7 mouse cellular contexts compared by ENCODE assay signal in genomic region chr8:123805718-123806373, GRCm38 (mm10). TPM values are rescaled to one million over a fixed set of nuclear protein-coding genes. Genes with fewer than 3 reads are reported as not detected.
A peak's percentile ranks its signal among the peaks of the same experiment; 100 is the strongest.
DNase-seq lines count a peak whose midpoint lies in the region; ATAC-seq and TF ChIP-seq lines count a peak whose summit lies in the region.

TSS of gene Rab4a (plus strand) at chr8:123805985.

- H3K36me3 ChIP-seq in embryonic facial prominence, embryonic 14.5 days (ENCODE audit: control insufficient read depth, insufficient read depth, low read length) = no peaks in the 10 kb centered on the region
- no peaks in the 10 kb centered on the region for H3K36me3 ChIP-seq in heart, adult 2 months (ENCODE audit: control insufficient read depth, insufficient read depth, low read length)
- H3K36me3 ChIP-seq in kidney, adult 2 months (ENCODE audit: control insufficient read depth, insufficient read depth, low read length) = no peaks in the 10 kb centered on the region
- H3K36me3 ChIP-seq in limb, embryonic 13.5 days = no peaks in the 10 kb centered on the region
- H3K36me3 ChIP-seq in midbrain, embryonic 15.5 days (replicated peaks) = no peaks in the 10 kb centered on the region

- DNase-seq in adrenal gland, postnatal 25 days = peak; percentile 92
- DNase-seq in embryonic facial prominence, embryonic 14.5 days (ENCODE audit: low spot score) = peak; percentile 95
- peak; percentile 89 for DNase-seq in heart, adult 2 months
- peak; percentile 93 for DNase-seq in kidney, adult 2 months
- DNase-seq in spleen, postnatal 36 days (ENCODE audit: low spot score in 2 of 2) = peak; percentile 19 to 22

- H3K9ac ChIP-seq in embryonic facial prominence, embryonic 14.5 days (ENCODE audit: low read depth, low read length) = peak within 1 kb of the TSS; percentile 85
- H3K9ac ChIP-seq in heart, adult 2 months (ENCODE audit: low read depth, low read length) = peak within 1 kb of the TSS; percentile 86
- H3K9ac ChIP-seq in limb, embryonic 13.5 days = peak within 1 kb of the TSS; percentile 90
- H3K9ac ChIP-seq in midbrain, embryonic 15.5 days = peak within 1 kb of the TSS; percentile 97

- H3K27me3 ChIP-seq in embryonic facial prominence, embryonic 14.5 days (replicated peaks; ENCODE audit: control insufficient read depth, insufficient read depth, low read length) = no peaks in the 10 kb centered on the region
- H3K27me3 ChIP-seq in heart, adult 2 months (ENCODE audit: control insufficient read depth, insufficient read depth, low read length) = no peaks in the 10 kb centered on the region
- no peaks in the 10 kb centered on the region for H3K27me3 ChIP-seq in kidney, adult 2 months (replicated peaks; ENCODE audit: control insufficient read depth, insufficient read depth, low read length)
- no peaks in the 10 kb centered on the region for H3K27me3 ChIP-seq in limb, embryonic 13.5 days
- H3K27me3 ChIP-seq in midbrain, embryonic 15.5 days (replicated peaks) = no peaks in the 10 kb centered on the region

- H3K27ac ChIP-seq in embryonic facial prominence, embryonic 14.5 days (replicated peaks; ENCODE audit: low read depth, low read length) = peak within 1 kb of the TSS; percentile 75
- peak within 1 kb of the TSS; percentile 80 for H3K27ac ChIP-seq in heart, adult 2 months
- peak within 1 kb of the TSS; percentile 72 for H3K27ac ChIP-seq in kidney, adult 2 months (ENCODE audit: insufficient read depth, low read depth, low read length)
- H3K27ac ChIP-seq in limb, embryonic 13.5 days = peak within 1 kb of the TSS; percentile 73; the same call in 1 of the 2 replicates
- peak within 1 kb of the TSS; percentile 88 for H3K27ac ChIP-seq in midbrain, embryonic 15.5 days

- WGBS in embryonic facial prominence, embryonic 14.5 days = under 1% methylated on average over 32 of the region's 48 CpGs
- 0% methylated on average over 46 of the region's 48 CpGs for WGBS in heart, adult 2 months
- under 1% methylated on average over 40 of the region's 48 CpGs for WGBS in kidney, adult 2 months
- under 1% methylated on average over 46 of the region's 48 CpGs for WGBS in limb, embryonic 13.5 days
- WGBS in midbrain, embryonic 15.5 days = 0% methylated on average over 48 of the region's 48 CpGs

- peak within 1 kb of the TSS; percentile 91 for H3K4me2 ChIP-seq in embryonic facial prominence, embryonic 14.5 days (ENCODE audit: low read depth, low read length)
- peak within 1 kb of the TSS; percentile 91 for H3K4me2 ChIP-seq in limb, embryonic 13.5 days (replicated peaks)
- H3K4me2 ChIP-seq in midbrain, embryonic 15.5 days = peak within 1 kb of the TSS; percentile 67

- H3K4me1 ChIP-seq in embryonic facial prominence, embryonic 14.5 days (ENCODE audit: control insufficient read depth, insufficient read depth, low read length) = peaks cover 11% of the 10 kb centered on the region
- peaks cover 7% of the 10 kb centered on the region for H3K4me1 ChIP-seq in heart, adult 2 months (ENCODE audit: control insufficient read depth, insufficient read depth, low read length)
- peaks cover 17% of the 10 kb centered on the region for H3K4me1 ChIP-seq in kidney, adult 2 months (ENCODE audit: control insufficient read depth, insufficient read depth, low read length)
- H3K4me1 ChIP-seq in limb, embryonic 13.5 days = peaks cover 24% of the 10 kb centered on the region
- peaks cover 30% of the 10 kb centered on the region for H3K4me1 ChIP-seq in midbrain, embryonic 15.5 days

- TF ChIP-seq EP300 in heart, adult 2 months (IDR thresholded peaks at IDR 0.05; ENCODE audit: insufficient read depth, low read depth, low read length) = no peak

- TF ChIP-seq POLR2A in heart, adult 2 months (IDR thresholded peaks at IDR 0.05; ENCODE audit: insufficient read depth, low read depth, low read length) = peak; percentile 53
- TF ChIP-seq POLR2A in kidney, adult 2 months (IDR thresholded peaks at IDR 0.05; ENCODE audit: low read depth, low read length) = peak; percentile 41

- peaks cover 3% of the 10 kb centered on the region; the same call in 1 of the 2 replicates for H3K79me2 ChIP-seq in heart, adult 2 months (replicated peaks; ENCODE audit: control insufficient read depth, insufficient read depth, low read length)

- peak; percentile 95 for ATAC-seq in embryonic facial prominence, embryonic 14.5 days (ENCODE audit: low read depth)
- ATAC-seq in limb, embryonic 13.5 days (ENCODE audit: low FRiP score, low read depth) = peak; percentile 93
- peak; percentile 94 for ATAC-seq in midbrain, embryonic 15.5 days (replicated peaks)

- intact Hi-C loops in heart, adult 2 months (cut with DNase I) = no loop called here

- H3K4me3 ChIP-seq in embryonic facial prominence, embryonic 14.5 days (ENCODE audit: low read depth, low read length) = peak within 1 kb of the TSS; percentile 79
- peak within 1 kb of the TSS; percentile 75 for H3K4me3 ChIP-seq in heart, adult 2 months
- peak within 1 kb of the TSS; percentile 84 for H3K4me3 ChIP-seq in kidney, adult 2 months (ENCODE audit: insufficient read depth, low read depth, low read length)
- H3K4me3 ChIP-seq in limb, embryonic 13.5 days = peak within 1 kb of the TSS; percentile 87
- H3K4me3 ChIP-seq in midbrain, embryonic 15.5 days = peak within 1 kb of the TSS; percentile 94

- no peak for TF ChIP-seq CTCF in heart, adult 2 months (IDR thresholded peaks at IDR 0.05)
- no peak for TF ChIP-seq CTCF in kidney, adult 2 months (conservative IDR thresholded peaks at IDR 0.05; ENCODE audit: insufficient read depth, insufficient read length, low read depth, low read length)

- no peaks in the 10 kb centered on the region for H3K9me3 ChIP-seq in embryonic facial prominence, embryonic 14.5 days (ENCODE audit: control insufficient read depth, low read length)
- no peaks in the 10 kb centered on the region; the same call in 1 of the 2 replicates for H3K9me3 ChIP-seq in limb, embryonic 13.5 days
- H3K9me3 ChIP-seq in midbrain, embryonic 15.5 days = no peaks in the 10 kb centered on the region

RNA-seq across cellular contexts. Expression of gene Rab4a, which starts in this region (rescaled TPM):
- 23.6 and 24.6 TPM in 2 replicates for total RNA-seq in adrenal gland, postnatal 25 days (2021)
- polyA plus RNA-seq in embryonic facial prominence, embryonic 14.5 days (2014; fragmentation: Nextera tagmentation; extraction: Ambion mirVana) = 46.6 and 46.8 TPM in 2 replicates
- total RNA-seq in heart, adult 2 months (2021) = 1 to 10 TPM; 7.7 to 8.4 TPM
- polyA plus RNA-seq in heart, adult 2 months (2012; rRNA removed) = 10.6 and 12.7 TPM in 2 replicates
- polyA plus RNA-seq in kidney, adult 2 months (2012; rRNA removed) = 38.8 and 42.7 TPM in 2 replicates
- 47.5 and 49.9 TPM in 2 replicates for polyA plus RNA-seq in limb, embryonic 13.5 days (2015; fragmentation: Nextera tagmentation; extraction: Ambion mirVana)
- 73.5 and 76.3 TPM in 2 replicates for polyA plus RNA-seq in midbrain, embryonic 15.5 days (2015; fragmentation: Nextera tagmentation; extraction: Ambion mirVana)

Comparison
In these comparisons a context has a peak if more than half of its experiments do, and no peak if none do; other contexts are left out.
1. Peak in every context shown above with its lines: DNase-seq, ATAC-seq, H3K4me3 ChIP-seq and H3K27ac ChIP-seq.
2. DNase-seq: peak in every context shown above with its lines; median percentile 95 in embryonic facial prominence, embryonic 14.5 days; 93 in kidney, adult 2 months; 92 in adrenal gland, postnatal 25 days; 89 in heart, adult 2 months; 20 in spleen, postnatal 36 days.